In the genomic region with DNA sequence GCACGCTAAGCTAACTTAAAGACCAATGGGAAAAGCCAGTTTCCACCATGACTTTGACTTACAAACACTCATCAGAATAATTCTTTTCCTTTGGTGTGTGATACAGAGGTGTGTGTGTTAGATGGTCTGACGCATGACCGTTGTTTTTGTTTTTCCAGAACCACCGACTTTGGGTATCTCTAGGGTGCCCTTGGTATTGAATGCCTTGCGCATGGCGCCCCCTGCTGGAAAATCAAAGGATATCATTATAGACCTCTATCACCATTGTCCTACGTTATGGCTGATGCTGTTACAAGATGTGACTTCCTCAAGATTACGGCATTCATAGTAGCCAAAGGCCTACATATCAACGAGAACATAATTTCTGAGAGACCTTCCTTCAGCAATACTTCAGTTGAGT, we compare ENCODE assay signal across 9 mouse cellular contexts. TPM values are rescaled to one million over a fixed set of nuclear protein-coding genes. Genes with fewer than 3 reads are reported as not detected.
DNase-seq lines count a peak whose midpoint lies in the region; ATAC-seq and TF ChIP-seq lines count a peak whose summit lies in the region.
"Had no signal": no experiment of that assay in that cellular context is flagged by ENCODE, and none has a peak within 500 bp of the region (broad histone marks: within the 10 kb centered on the region; RNA-seq: fewer than 3 reads in every experiment).

No protein-coding gene starts in this region.

- TF ChIP-seq CTCF in G1E (IDR thresholded peaks at IDR 0.05; ENCODE audit: low read depth, low read length): peak; percentile 49
- TF ChIP-seq CTCF in lung, postnatal 0 days (IDR thresholded peaks at IDR 0.05): peak; percentile 75

- H3K27me3 ChIP-seq in heart, embryonic 10.5 days (ENCODE audit: insufficient read depth, poor library complexity, severe bottlenecking): no peaks in the 10 kb centered on the region
- H3K27me3 ChIP-seq in G1E (ENCODE audit: insufficient read depth, low read length): peaks cover 9% of the 10 kb centered on the region; the same call in 1 of the 2 replicates
- no peaks in the 10 kb centered on the region for H3K27me3 ChIP-seq in lung, postnatal 0 days (replicated peaks; ENCODE audit: insufficient read depth, low read length)
- H3K27me3 ChIP-seq: liver, embryonic 15.5 days had no signal

- H3K36me3 ChIP-seq in heart, embryonic 10.5 days: no peaks in the 10 kb centered on the region
- no peaks in the 10 kb centered on the region for H3K36me3 ChIP-seq in G1E (replicated peaks)
- no peaks in the 10 kb centered on the region for H3K36me3 ChIP-seq in lung, postnatal 0 days (ENCODE audit: insufficient read depth, low read length)
- H3K36me3 ChIP-seq: liver, embryonic 15.5 days had no signal

- peak; percentile 54 to 87 for DNase-seq in heart, adult 18-20 months
- no peak for DNase-seq in heart, embryonic 10.5 days (ENCODE audit: low spot score)
- DNase-seq in G1E (ENCODE audit: low spot score): peak; percentile 23
- peak; percentile 24 to 27 for DNase-seq in heart, adult 9 months (ENCODE audit: low spot score in 2 of 2)
- peak; percentile 45 for DNase-seq in layer of hippocampus, adult 11-12 months (ENCODE audit: low spot score)
- peak; percentile 72 for DNase-seq in lung, postnatal 0 days (ENCODE audit: low spot score)
- DNase-seq in spleen, postnatal 14 days (ENCODE audit: low spot score in 2 of 2): peak; percentile 33 to 52

- TF ChIP-seq EP300 in lung, postnatal 0 days (IDR thresholded peaks at IDR 0.05): no peak

- no peak overlapping the region for H3K27ac ChIP-seq in heart, embryonic 10.5 days
- H3K27ac ChIP-seq in lung, postnatal 0 days (ENCODE audit: low read length): no peak overlapping the region
- H3K27ac ChIP-seq: liver, embryonic 15.5 days had no signal

- H3K9ac ChIP-seq in lung, postnatal 0 days (replicated peaks; ENCODE audit: low read depth): no peak overlapping the region
- H3K9ac ChIP-seq: liver, embryonic 15.5 days had no signal

- no peak overlapping the region for H3K4me3 ChIP-seq in heart, embryonic 10.5 days
- no peak overlapping the region for H3K4me3 ChIP-seq in G1E (ENCODE audit: low read depth, low read length)
- no peak overlapping the region for H3K4me3 ChIP-seq in lung, postnatal 0 days (ENCODE audit: low read depth, low read length)
- H3K4me3 ChIP-seq: liver, embryonic 15.5 days had no signal

- ATAC-seq in G1E (ENCODE audit: extremely low read depth, insufficient number of reproducible peaks, low FRiP score, poor library complexity, severe bottlenecking): peak; percentile 76; the same call in 1 of the 2 replicates
- peak; percentile 82 for ATAC-seq in cerebellum, adult (ENCODE audit: insufficient number of reproducible peaks, low FRiP score, low TSS enrichment)
- ATAC-seq in lung, postnatal 0 days: peak; percentile 35; the same call in 1 of the 2 replicates

- no peak overlapping the region for H3K4me2 ChIP-seq in lung, postnatal 0 days (replicated peaks; ENCODE audit: low read depth, low read length)
- H3K4me2 ChIP-seq: liver, embryonic 15.5 days had no signal

- no peaks in the 10 kb centered on the region for H3K9me3 ChIP-seq in heart, embryonic 10.5 days
- H3K9me3 ChIP-seq in G1E (replicated peaks): no peaks in the 10 kb centered on the region
- H3K9me3 ChIP-seq in lung, postnatal 0 days (ENCODE audit: low read length): no peaks in the 10 kb centered on the region
- H3K9me3 ChIP-seq: liver, embryonic 15.5 days had no signal

- WGBS in heart, embryonic 10.5 days: 62% methylated on average over 9 of the region's 9 CpGs
- 55% methylated on average over 9 of the region's 9 CpGs for WGBS in lung, postnatal 0 days

- H3K4me1 ChIP-seq in heart, embryonic 10.5 days: no peaks in the 10 kb centered on the region
- no peaks in the 10 kb centered on the region for H3K4me1 ChIP-seq in G1E (ENCODE audit: insufficient read depth, low read depth, low read length)
- H3K4me1 ChIP-seq in lung, postnatal 0 days (ENCODE audit: insufficient read depth, low read depth, low read length): no peaks in the 10 kb centered on the region
- H3K4me1 ChIP-seq: liver, embryonic 15.5 days had no signal

RNA-seq across cellular contexts. Expression of a gene that starts 56.1 kb away (rescaled TPM):
- 10 to 100 TPM; 28.3 to 31.8 TPM for total RNA-seq in heart, adult 18-20 months (2021)
- polyA plus RNA-seq in heart, embryonic 10.5 days (2016; fragmentation: Nextera tagmentation; extraction: Ambion mirVana): 8.5 and 9.4 TPM in 2 replicates
- total RNA-seq in G1E (2014; fragmentation: Nextera tagmentation) (15.7 and 16.2 TPM in 2 replicates), G1E (2017) (31.5 and 32.5 TPM in 2 replicates)
- 3.8 and 4.9 TPM in 2 replicates for polyA plus RNA-seq in G1E (2012)
- 13.1 and 13.7 TPM in 2 replicates for polyA plus RNA-seq in lung, postnatal 0 days (2015; fragmentation: Nextera tagmentation; extraction: Ambion mirVana)
